In genomic region chr8:78003888-78004543, GRCm38 (mm10) we compare ENCODE assay signal across 8 mouse cellular contexts.
DNase-seq lines count a peak whose midpoint lies in the region; ATAC-seq and TF ChIP-seq lines count a peak whose summit lies in the region.
"Had no signal": no experiment of that assay in that cellular context is flagged by ENCODE, and none has a peak within 500 bp of the region (broad histone marks: within the 10 kb centered on the region; RNA-seq: fewer than 3 reads in every experiment).

No protein-coding gene starts in this region.

- H3K4me2 ChIP-seq in forebrain, postnatal 0 days (ENCODE audit: low read depth), result no peak overlapping the region
- no peak overlapping the region for H3K4me2 ChIP-seq in hindbrain, postnatal 0 days (ENCODE audit: low read depth, low read length)
- H3K4me2 ChIP-seq: liver, embryonic 15.5 days had no signal

- H3K36me3 ChIP-seq in forebrain, postnatal 0 days (ENCODE audit: insufficient read depth), result no peaks in the 10 kb centered on the region
- H3K36me3 ChIP-seq in hindbrain, postnatal 0 days (ENCODE audit: insufficient read depth, low read length), result no peaks in the 10 kb centered on the region
- H3K36me3 ChIP-seq in midbrain, embryonic 10.5 days, result no peaks in the 10 kb centered on the region
- H3K36me3 ChIP-seq: liver, embryonic 15.5 days had no signal

- no peaks in the 10 kb centered on the region for H3K9me3 ChIP-seq in forebrain, postnatal 0 days (ENCODE audit: low read length)
- no peaks in the 10 kb centered on the region for H3K9me3 ChIP-seq in hindbrain, postnatal 0 days (ENCODE audit: low read length)
- no peaks in the 10 kb centered on the region for H3K9me3 ChIP-seq in midbrain, embryonic 10.5 days (replicated peaks)
- H3K9me3 ChIP-seq: liver, embryonic 15.5 days had no signal

- ATAC-seq in Patski, result peak; percentile 65
- ATAC-seq in cerebellum, adult (ENCODE audit: insufficient number of reproducible peaks, low FRiP score, low TSS enrichment), result peak; percentile 91
- ATAC-seq in forebrain, postnatal 0 days, result peak; percentile 81
- peak; percentile 86 for ATAC-seq in hindbrain, postnatal 0 days

- in situ Hi-C loops in Patski (cut with MboI; ENCODE audit: low pct_unique_long_range_greater_than_20kb), result loop anchor here (10.0 to 25.0 kb wide), 2 partner anchors 369 to 592 kb away; no protein-coding TSS in a partner anchor

- DNase-seq in Patski (ENCODE audit: low read depth, low spot score), result no peak
- peak; percentile 89 for DNase-seq in forebrain, postnatal 0 days
- DNase-seq in hindbrain, postnatal 0 days (ENCODE audit: low spot score), result peak; percentile 91
- peak; percentile 54 to 60 for DNase-seq in layer of hippocampus, postnatal 36 days
- peak; percentile 61 for DNase-seq in midbrain, embryonic 10.5 days (ENCODE audit: low spot score)
- DNase-seq in right cerebral cortex, postnatal 14 days, result peak; percentile 52

- CTCF ChIA-PET in Patski (lab: Charles Lee), result interaction anchor here (0.7 to 2.2 kb wide), 12 partner anchors 8 to 376 kb away, joined by 3 to 15 read pairs (median 3); no protein-coding TSS in a partner anchor

- peaks cover 17% of the 10 kb centered on the region for H3K27me3 ChIP-seq in Patski
- H3K27me3 ChIP-seq in forebrain, postnatal 0 days (ENCODE audit: insufficient read depth, low read length), result no peaks in the 10 kb centered on the region
- no peaks in the 10 kb centered on the region for H3K27me3 ChIP-seq in hindbrain, postnatal 0 days (ENCODE audit: insufficient read depth, low read length)
- no peaks in the 10 kb centered on the region for H3K27me3 ChIP-seq in midbrain, embryonic 10.5 days (ENCODE audit: low read depth, poor library complexity, severe bottlenecking)
- H3K27me3 ChIP-seq: liver, embryonic 15.5 days had no signal

- H3K9ac ChIP-seq in forebrain, postnatal 0 days, result no peak overlapping the region
- no peak overlapping the region for H3K9ac ChIP-seq in hindbrain, postnatal 0 days (replicated peaks; ENCODE audit: low read length)
- H3K9ac ChIP-seq: liver, embryonic 15.5 days had no signal

- TF ChIP-seq CTCF in Patski (IDR thresholded peaks at IDR 0.05), result peak; percentile 96
- TF ChIP-seq CTCF in forebrain, postnatal 0 days (IDR thresholded peaks at IDR 0.05; ENCODE audit: low read depth), result peak; percentile 91
- TF ChIP-seq CTCF in hindbrain, postnatal 0 days (IDR thresholded peaks at IDR 0.05; ENCODE audit: low read depth), result peak; percentile 91

- no peak overlapping the region for H3K27ac ChIP-seq in forebrain, postnatal 0 days (ENCODE audit: low read depth, low read length)
- no peak overlapping the region for H3K27ac ChIP-seq in hindbrain, postnatal 0 days
- H3K27ac ChIP-seq in midbrain, embryonic 10.5 days (replicated peaks), result no peak overlapping the region
- H3K27ac ChIP-seq: liver, embryonic 15.5 days had no signal

- H3K4me3 ChIP-seq in forebrain, postnatal 0 days (ENCODE audit: low read depth, low read length), result no peak overlapping the region
- H3K4me3 ChIP-seq in hindbrain, postnatal 0 days (ENCODE audit: low read length), result no peak overlapping the region
- no peak overlapping the region for H3K4me3 ChIP-seq in midbrain, embryonic 10.5 days
- H3K4me3 ChIP-seq: liver, embryonic 15.5 days had no signal

- H3K4me1 ChIP-seq in forebrain, postnatal 0 days (ENCODE audit: insufficient read depth), result peaks cover 4% of the 10 kb centered on the region; the same call in 1 of the 2 replicates
- no peaks in the 10 kb centered on the region for H3K4me1 ChIP-seq in hindbrain, postnatal 0 days (ENCODE audit: insufficient read depth, low read length)
- H3K4me1 ChIP-seq in midbrain, embryonic 10.5 days, result peaks cover 11% of the 10 kb centered on the region
- H3K4me1 ChIP-seq: liver, embryonic 15.5 days had no signal

- POLR2A ChIA-PET in Patski (lab: Charles Lee), result no interaction called here

- WGBS in forebrain, postnatal 0 days, result 14% methylated on average over 10 of the region's 10 CpGs
- WGBS in hindbrain, postnatal 0 days, result 15% methylated on average over 10 of the region's 10 CpGs
- 22% methylated on average over 10 of the region's 10 CpGs for WGBS in midbrain, embryonic 10.5 days
